Mouse (Mus musculus) kidney, adult 2 months (tissue): ENCODE results near the gene Ctdnep1.

Source experiments
- CTCF ChIP-seq: fragments of 200-500 bp; conservative IDR thresholded peaks from 2 replicates; pipeline ENCODE4 v1.5.1; 2011; ENCODE audit warnings: low read depth, mild to moderate bottlenecking, control low read depth, low read length, moderate library complexity, mixed read lengths; ENCODE audit not compliant: insufficient read depth, insufficient read length
- POLR2A ChIP-seq: fragments of 200-500 bp; IDR thresholded peaks from one replicate; pipeline ENCODE4 v1.6.1; 2011; ENCODE audit warnings: low read depth, low read length, control low read depth

DNA sequence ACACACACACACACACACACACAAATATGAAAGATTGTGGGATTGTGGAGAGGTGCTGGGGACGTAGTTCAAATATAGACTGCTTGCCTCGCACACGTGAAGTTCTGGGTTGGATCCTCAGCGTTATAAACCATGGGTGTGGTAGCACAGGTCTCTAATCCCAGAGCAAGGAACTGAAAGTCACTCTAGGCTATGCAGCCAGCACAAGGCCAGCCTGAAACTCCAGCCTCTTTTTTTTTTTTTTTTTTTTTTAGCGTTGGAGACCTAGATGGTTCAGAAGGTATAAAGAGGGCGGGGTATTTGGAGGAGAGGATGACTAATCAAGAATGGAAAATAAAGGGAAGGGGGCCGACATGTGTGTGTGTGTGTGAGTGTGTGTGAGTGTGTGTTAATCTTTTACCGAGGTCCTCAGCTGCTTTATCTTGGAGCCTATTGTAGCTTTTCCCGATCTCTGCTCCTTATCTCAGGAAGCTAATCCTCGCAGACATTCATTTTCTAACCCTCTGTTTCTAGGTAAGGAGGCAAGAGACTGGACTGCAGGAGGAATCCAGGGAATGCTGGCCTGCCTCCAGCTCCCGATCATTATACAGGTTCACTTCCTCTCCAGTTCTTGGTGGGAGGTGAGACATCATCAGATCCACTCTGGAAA is 27.6 kb upstream of the Ctdnep1 start:
- TF ChIP-seq CTCF = no peak
- TF ChIP-seq POLR2A = no peak
